Mouse (Mus musculus) kidney, embryonic 16.5 days (tissue): ENCODE measurements around the gene Abi3bp. TPM values are rescaled to one million over a fixed set of nuclear protein-coding genes. Genes with fewer than 3 reads are reported as not detected.

Source experiments
- ATAC-seq: fragments of 200-750 bp; cut with Nextera tagmentation; 2 replicates; pipeline ENCODE4 v1.8.0; 2017; ENCODE audit warnings: moderate TSS enrichment; ENCODE audit not compliant: low FRiP score, low TSS enrichment
- H3K27ac ChIP-seq: fragments of 300-500 bp; sonication (generic); 2 replicates; pipeline ENCODE4 v1.5.1; 2014; ENCODE audit warnings: low read length
- H3K27me3 ChIP-seq: fragments of 300-500 bp; sonication (generic); 2 replicates; pipeline ENCODE4 v1.6.1; 2014; ENCODE audit warnings: low read length, control low read depth, mixed read lengths; ENCODE audit not compliant: insufficient read depth
- H3K36me3 ChIP-seq: fragments of 300-500 bp; sonication (generic); 2 replicates; pipeline ENCODE4 v1.6.1; 2014; ENCODE audit warnings: low read length, control low read depth, mixed read lengths; ENCODE audit not compliant: insufficient read depth
- H3K4me1 ChIP-seq: fragments of 300-500 bp; sonication (generic); 2 replicates; pipeline ENCODE4 v1.6.1; 2014; ENCODE audit warnings: low read length, control low read depth, mixed read lengths; ENCODE audit not compliant: insufficient read depth
- H3K4me2 ChIP-seq: fragments of 300-500 bp; sonication (generic); replicated peaks from 2 replicates; pipeline ENCODE4 v1.6.1; 2014; ENCODE audit warnings: low read depth, low read length
- H3K4me3 ChIP-seq: fragments of 300-500 bp; sonication (generic); 2 replicates; pipeline ENCODE4 v1.5.1; 2014; ENCODE audit warnings: mild to moderate bottlenecking, low read length
- H3K9ac ChIP-seq: fragments of 300-500 bp; sonication (generic); replicated peaks from 2 replicates; pipeline ENCODE4 v1.6.1; 2014; ENCODE audit warnings: low read length
- H3K9me3 ChIP-seq: fragments of 300-500 bp; sonication (generic); 2 replicates; pipeline ENCODE4 v1.6.1; 2016; ENCODE audit warnings: low read length, control low read depth
- WGBS: fragments of 180-500 bp; shearing (Covaris S2); extraction: QIAGEN DNeasy Blood & Tissue Kit; methylation state at CpG from one replicate; pipeline ENCODE4 v1.1.7; 2014; 5-methylcytosine and 5-hydroxymethylcytosine counted together
- polyA plus RNA-seq: library from polyadenylated mRNA; unstranded; fragments of >200 nt; fragmentation: Nextera tagmentation; extraction: Ambion mirVana; gene quantifications from 2 replicates; pipeline ENCODE4 v1.2.1, GENCODE M21; 2015

Abi3bp gene
- polyA plus RNA-seq, 1 experiment from 2014 or later = 3.8 TPM

- no peaks in the 10 kb centered on the region for H3K4me1 ChIP-seq
- no peak overlapping the region for H3K27ac ChIP-seq
- 35% methylated on average over 5 of the region's 5 CpGs for WGBS
- no peak overlapping the region for H3K4me2 ChIP-seq
- H3K27me3 ChIP-seq = no peaks in the 10 kb centered on the region
- no peaks in the 10 kb centered on the region for H3K9me3 ChIP-seq
- peak; percentile 71; the same call in 1 of the 2 replicates for ATAC-seq
- H3K9ac ChIP-seq = no peak overlapping the region
- H3K4me3 ChIP-seq = no peak overlapping the region
- H3K36me3 ChIP-seq = no peaks in the 10 kb centered on the region
Observed at GRCm38 (mm10) chr16:56669520-56669919, 191.8 kb downstream of the Abi3bp start.

- Histone ChIP-seq H3K9me3 (no peaks in the 10 kb centered on the region), H3K4me1 (no peaks in the 10 kb centered on the region), H3K36me3 (no peaks in the 10 kb centered on the region), H3K4me2 (no peak overlapping the region), H3K27me3 (no peaks in the 10 kb centered on the region), H3K4me3 (no peak overlapping the region), H3K9ac (no peak overlapping the region), H3K27ac (no peak overlapping the region)
- no peak for ATAC-seq
- 63% methylated on average over 8 of the region's 8 CpGs for WGBS
Observed at GRCm38 (mm10) chr16:56670941-56671340, 193.3 kb downstream of the Abi3bp start.

GRCm38 (mm10) chr16:56673420-56673819, 195.7 kb downstream of the Abi3bp start:
- ATAC-seq = no peak
- WGBS = 87% methylated on average over 2 of the region's 2 CpGs
- Histone ChIP-seq H3K4me2 (no peak overlapping the region), H3K4me3 (no peak overlapping the region), H3K36me3 (no peaks in the 10 kb centered on the region), H3K4me1 (no peaks in the 10 kb centered on the region), H3K27me3 (no peaks in the 10 kb centered on the region), H3K9me3 (no peaks in the 10 kb centered on the region), H3K9ac (no peak overlapping the region), H3K27ac (no peak overlapping the region)

- H3K4me2 ChIP-seq = no peak overlapping the region
- no peak overlapping the region for H3K4me3 ChIP-seq
- peak; percentile 49; the same call in 1 of the 2 replicates for ATAC-seq
- no peaks in the 10 kb centered on the region for H3K36me3 ChIP-seq
- no peaks in the 10 kb centered on the region for H3K27me3 ChIP-seq
- H3K9me3 ChIP-seq = no peaks in the 10 kb centered on the region
- H3K27ac ChIP-seq = no peak overlapping the region
- no peaks in the 10 kb centered on the region for H3K4me1 ChIP-seq
- WGBS = 75% methylated on average over 4 of the region's 4 CpGs
- H3K9ac ChIP-seq = no peak overlapping the region
Observed at GRCm38 (mm10) chr16:56677146-56677545, 199.5 kb downstream of the Abi3bp start.

GRCm38 (mm10) chr16:56681010-56681645, 203.4 kb downstream of the Abi3bp start:
- no peak for ATAC-seq
- no peak overlapping the region for H3K4me3 ChIP-seq
- no peaks in the 10 kb centered on the region for H3K27me3 ChIP-seq
- H3K36me3 ChIP-seq = peaks cover 12% of the 10 kb centered on the region; the same call in 1 of the 2 replicates
- no peak overlapping the region for H3K27ac ChIP-seq
- H3K4me2 ChIP-seq = no peak overlapping the region
- no peak overlapping the region for H3K9ac ChIP-seq
- no peaks in the 10 kb centered on the region for H3K4me1 ChIP-seq
- 79% methylated on average over 8 of the region's 8 CpGs for WGBS
- no peaks in the 10 kb centered on the region for H3K9me3 ChIP-seq

GRCm38 (mm10) chr16:56686747-56687146, 209.1 kb downstream of the Abi3bp start:
- no peak for ATAC-seq
- H3K27ac ChIP-seq = no peak overlapping the region
- no peaks in the 10 kb centered on the region for H3K9me3 ChIP-seq
- 88% methylated on average over 5 of the region's 5 CpGs for WGBS
- no peak overlapping the region for H3K4me3 ChIP-seq
- H3K9ac ChIP-seq = no peak overlapping the region
- H3K4me2 ChIP-seq = no peak overlapping the region
- H3K4me1 ChIP-seq = no peaks in the 10 kb centered on the region
- H3K36me3 ChIP-seq = peaks cover 28% of the 10 kb centered on the region
- H3K27me3 ChIP-seq = no peaks in the 10 kb centered on the region

- H3K4me3 ChIP-seq = no peak overlapping the region
- no peaks in the 10 kb centered on the region for H3K4me1 ChIP-seq
- 95% methylated on average over 7 of the region's 7 CpGs for WGBS
- H3K27me3 ChIP-seq = no peaks in the 10 kb centered on the region
- no peak overlapping the region for H3K4me2 ChIP-seq
- ATAC-seq = no peak
- H3K9ac ChIP-seq = no peak overlapping the region
- no peak overlapping the region for H3K27ac ChIP-seq
- peaks cover 29% of the 10 kb centered on the region for H3K36me3 ChIP-seq
- H3K9me3 ChIP-seq = no peaks in the 10 kb centered on the region
Observed at GRCm38 (mm10) chr16:56690715-56691114, 213.0 kb downstream of the Abi3bp start.

GRCm38 (mm10) chr16:56696448-56696847, 218.8 kb downstream of the Abi3bp start:
- H3K27ac ChIP-seq = no peak overlapping the region
- H3K4me2 ChIP-seq = no peak overlapping the region
- no peak overlapping the region for H3K4me3 ChIP-seq
- peaks cover 25% of the 10 kb centered on the region for H3K36me3 ChIP-seq
- 73% methylated on average over 2 of the region's 2 CpGs for WGBS
- H3K9me3 ChIP-seq = no peaks in the 10 kb centered on the region
- no peak overlapping the region for H3K9ac ChIP-seq
- H3K27me3 ChIP-seq = no peaks in the 10 kb centered on the region
- H3K4me1 ChIP-seq = no peaks in the 10 kb centered on the region
- ATAC-seq = no peak

- no peaks in the 10 kb centered on the region for H3K9me3 ChIP-seq
- no peak overlapping the region for H3K27ac ChIP-seq
- no peaks in the 10 kb centered on the region for H3K4me1 ChIP-seq
- WGBS = 91% methylated on average over 3 of the region's 3 CpGs
- H3K9ac ChIP-seq = no peak overlapping the region
- H3K36me3 ChIP-seq = peaks cover 21% of the 10 kb centered on the region
- H3K4me2 ChIP-seq = no peak overlapping the region
- no peak for ATAC-seq
- no peaks in the 10 kb centered on the region for H3K27me3 ChIP-seq
- no peak overlapping the region for H3K4me3 ChIP-seq
Observed at GRCm38 (mm10) chr16:56700898-56701297, 223.2 kb downstream of the Abi3bp start.

- no peaks in the 10 kb centered on the region for H3K27me3 ChIP-seq
- H3K27ac ChIP-seq = no peak overlapping the region
- 91% methylated on average over 3 of the region's 3 CpGs for WGBS
- no peak overlapping the region for H3K4me3 ChIP-seq
- ATAC-seq = no peak
- H3K4me2 ChIP-seq = no peak overlapping the region
- H3K36me3 ChIP-seq = peaks cover 41% of the 10 kb centered on the region
- H3K9me3 ChIP-seq = no peaks in the 10 kb centered on the region
- H3K9ac ChIP-seq = no peak overlapping the region
- no peaks in the 10 kb centered on the region for H3K4me1 ChIP-seq
Observed at GRCm38 (mm10) chr16:56705731-56706130, 228.1 kb downstream of the Abi3bp start.
